Mouse (Mus musculus) sigmoid colon, adult 10 weeks (tissue): Measurements from ENCODE around the gene Tead3. TPM values are rescaled to one million over a fixed set of nuclear protein-coding genes. Genes with fewer than 3 reads are reported as not detected.

Experiments used
- polyA plus RNA-seq: library from polyadenylated mRNA; stranded (reverse); fragments of 350-450 nt; fragmentation: Illumina TruSeq; extraction: RNeasy Lipid Tissue Mini Kit (QIAGEN cat#74804); gene quantifications from one replicate; pipeline ENCODE4 v1.2.3, GENCODE M21; 2014; ENCODE audit warnings: low read depth, low replicate concordance

The Tead3 gene
- polyA plus RNA-seq: 1.2 TPM

DNA sequence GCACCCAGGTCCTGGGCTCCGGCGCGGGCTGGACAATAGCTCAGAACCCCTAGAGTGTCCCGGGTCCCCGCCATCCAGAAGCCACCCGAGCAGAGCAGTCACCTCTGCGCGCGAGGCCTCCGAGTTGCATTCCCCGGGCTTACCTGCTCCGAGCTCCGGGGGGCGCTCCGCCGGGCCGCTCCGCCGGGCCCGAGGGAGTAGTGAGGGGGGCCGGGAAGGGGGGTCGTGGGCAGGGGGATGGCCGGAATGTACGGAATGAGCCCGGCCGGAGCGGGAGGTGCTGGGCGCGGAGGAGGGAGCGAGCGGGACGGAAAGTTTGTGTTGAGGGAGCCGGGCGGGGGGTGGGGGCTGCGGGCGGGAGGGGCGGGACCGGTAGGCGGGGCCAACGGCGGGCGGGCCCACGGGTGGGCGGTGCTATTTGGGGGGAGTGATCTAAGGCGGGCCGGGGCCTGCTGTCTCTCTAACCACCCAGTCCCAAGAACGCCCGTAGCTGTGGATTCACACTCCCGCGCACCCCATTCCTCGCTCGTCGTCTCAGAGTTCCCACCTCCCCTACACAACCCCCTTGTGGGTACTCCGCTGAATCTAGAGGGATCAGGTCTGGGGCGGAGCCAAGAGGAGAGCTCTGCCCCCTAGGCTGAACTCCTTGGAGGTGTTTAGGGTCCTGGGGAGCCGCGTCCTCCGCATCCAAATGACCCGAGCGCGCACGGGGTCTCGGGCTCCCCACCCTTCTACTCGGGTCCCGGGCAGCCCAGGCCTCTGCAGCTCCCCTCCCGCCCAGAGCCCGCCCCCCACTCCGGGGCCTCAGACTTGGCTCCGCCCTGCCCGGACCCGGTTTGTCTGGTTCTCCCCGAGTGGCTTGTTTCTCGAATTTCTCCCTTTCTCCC lies at the start of gene Tead3:
Gene Tead3, minus strand, starts transcription at position 352 of the 887 bp plus-strand sequence.

DNA sequence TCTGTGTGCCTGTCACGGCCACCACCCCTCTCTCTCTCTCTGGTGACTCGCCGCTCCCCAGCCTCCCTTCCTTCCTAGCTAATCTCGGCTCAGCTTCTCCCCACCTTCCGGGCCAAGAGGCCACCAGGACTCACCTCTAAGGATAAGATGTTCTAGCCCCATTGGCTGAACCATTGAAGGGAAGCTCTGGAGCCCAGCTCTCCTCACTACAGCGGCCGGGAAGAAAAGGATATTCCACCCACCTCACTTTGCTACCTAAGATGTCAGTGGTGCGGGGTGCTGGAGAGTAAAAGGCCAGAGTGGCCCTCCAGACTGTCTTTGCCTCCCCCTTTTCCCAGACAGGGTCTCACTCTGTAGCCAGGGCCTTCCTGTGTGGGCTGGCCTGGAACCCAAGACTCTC lies 14.5 kb upstream of the Tead3 start, which contains the start of gene Tulp1:
Gene Tulp1, minus strand, starts transcription at position 101 of the 400 bp plus-strand sequence.

DNA sequence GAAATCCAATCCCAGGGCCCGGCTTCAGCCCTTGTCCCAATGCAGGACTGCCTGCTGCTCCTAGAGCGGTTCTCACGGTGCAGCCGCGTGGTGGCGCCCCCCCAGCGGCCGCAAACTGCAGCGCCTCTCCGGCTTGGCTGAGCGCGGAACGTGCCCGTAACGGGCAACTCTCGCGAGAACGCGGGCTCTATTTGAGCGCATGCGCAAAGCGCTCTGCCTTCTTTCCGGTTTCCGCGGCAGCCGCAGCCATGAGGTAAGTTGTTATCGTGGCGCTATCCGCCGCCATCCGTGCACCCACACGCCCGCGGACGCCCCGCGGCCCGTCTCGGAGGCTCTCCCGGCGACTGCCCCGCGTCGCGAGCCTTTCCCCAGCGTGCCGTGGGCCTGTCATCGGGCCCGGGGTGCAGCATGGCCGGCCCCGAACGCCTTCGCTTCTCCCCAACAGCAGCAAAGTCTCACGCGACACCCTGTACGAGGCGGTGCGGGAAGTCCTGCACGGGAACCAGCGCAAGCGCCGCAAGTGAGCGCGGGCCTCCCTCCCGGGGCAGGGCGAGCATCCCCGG lies 22.2 kb downstream of the Tead3 start, which contains the start of gene Rpl10a:
Gene Rpl10a, plus strand, starts transcription at position 106 of the 563 bp plus-strand sequence.

DNA sequence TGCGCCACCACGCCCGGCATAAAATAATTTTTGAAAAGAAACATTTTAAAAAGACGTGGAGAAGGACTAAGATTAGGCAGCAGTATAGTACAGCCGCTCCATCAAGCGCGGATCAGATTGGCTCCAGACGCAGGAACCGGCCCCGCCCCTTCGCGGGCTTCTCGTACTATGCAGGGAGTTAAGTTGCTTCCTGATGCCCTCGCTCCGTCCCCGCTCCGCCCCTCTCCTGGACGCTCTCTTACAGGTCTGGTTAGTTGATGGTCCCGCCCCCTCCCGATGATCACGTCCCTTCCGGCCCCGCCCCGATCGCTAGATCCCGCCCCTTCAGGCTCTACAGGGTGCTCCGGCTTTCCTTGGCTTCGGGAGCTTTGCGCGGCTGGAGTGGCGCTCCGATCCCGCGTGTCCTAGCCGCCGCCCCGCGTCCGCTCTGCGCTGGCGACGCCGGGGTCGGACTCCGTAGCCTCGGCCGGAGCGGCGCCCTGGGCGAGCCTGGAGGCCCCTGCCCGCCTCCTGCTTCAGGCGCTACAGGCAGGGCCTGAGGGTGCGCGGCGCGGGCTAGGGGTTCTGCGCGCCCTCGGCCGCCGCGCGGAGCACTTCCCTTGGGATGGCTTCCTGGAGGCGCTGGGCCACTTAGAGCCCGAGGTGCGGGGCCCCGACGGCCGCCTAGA lies 37.3 kb downstream of the Tead3 start, which contains the start of gene Fance:
Gene Fance, plus strand, starts transcription at position 308 of the 668 bp plus-strand sequence.

Other genes with a start within 250 kb of the Tead3 start
- gene Scube3, start 208.7 kb downstream of the Tead3 start, polyA plus RNA-seq: 0.16 TPM
- gene Zfp523, start 173.7 kb downstream of the Tead3 start, polyA plus RNA-seq: 0.47 TPM
- gene Def6, start 143.0 kb downstream of the Tead3 start, polyA plus RNA-seq: 0.25 TPM
- 7.2 TPM for gene Ppard, start 118.1 kb downstream of the Tead3 start, polyA plus RNA-seq
- not detected for gene Fance, start 37.3 kb downstream of the Tead3 start, polyA plus RNA-seq
- gene Rpl10a, start 22.3 kb downstream of the Tead3 start, polyA plus RNA-seq: 170 TPM
- not detected for gene Tulp1, start 14.4 kb upstream of the Tead3 start, polyA plus RNA-seq
- 68.1 TPM for gene Fkbp5, start 166.7 kb upstream of the Tead3 start, polyA plus RNA-seq
- gene Armc12, start 180.0 kb upstream of the Tead3 start, polyA plus RNA-seq: not detected
- not detected for gene Clpsl2, start 198.6 kb upstream of the Tead3 start, polyA plus RNA-seq
- gene Clps, start 209.9 kb upstream of the Tead3 start, polyA plus RNA-seq: 4.1 TPM
- not detected for gene Lhfpl5, start 224.8 kb upstream of the Tead3 start, polyA plus RNA-seq